In the genomic region with DNA sequence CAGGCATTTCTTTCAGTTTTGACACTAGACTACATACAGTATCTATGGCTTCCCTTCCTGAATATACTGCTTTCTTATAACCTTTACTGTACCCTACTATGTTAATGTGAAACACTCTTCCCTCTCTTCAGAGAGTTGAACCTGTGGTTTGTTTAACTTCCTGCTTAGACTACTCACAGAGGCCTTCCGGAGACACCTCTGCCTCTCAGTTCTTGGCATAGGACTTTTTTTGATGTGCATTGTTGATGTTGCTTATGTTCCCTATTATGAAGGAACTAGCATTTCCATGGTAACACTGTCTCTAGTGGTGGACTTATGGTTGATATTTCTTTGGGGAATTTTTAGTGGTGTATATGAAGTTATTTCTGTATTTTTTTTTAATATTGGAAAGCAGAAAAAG, we compare ENCODE assay signal across 24 mouse cellular contexts.
A peak's percentile ranks its signal among the peaks of the same experiment; 100 is the strongest.
DNase-seq lines count a peak whose midpoint lies in the region; ATAC-seq and TF ChIP-seq lines count a peak whose summit lies in the region.
"Had no signal": no experiment of that assay in that cellular context is flagged by ENCODE, and none has a peak within 500 bp of the region (broad histone marks: within the 10 kb centered on the region; RNA-seq: fewer than 3 reads in every experiment).

No protein-coding gene starts in this region.

- TF ChIP-seq EP300 in MEL (IDR thresholded peaks at IDR 0.05; ENCODE audit: low read depth in 1 of 2, low read length in 2 of 2), result no peak
- no peak for TF ChIP-seq EP300 in stomach, postnatal 0 days (optimal IDR thresholded peaks at IDR 0.05)

- H3K4me1 ChIP-seq in midbrain, postnatal 0 days (ENCODE audit: insufficient read depth, low read length), result no peaks in the 10 kb centered on the region
- no peaks in the 10 kb centered on the region for H3K4me1 ChIP-seq in midbrain, embryonic 10.5 days
- H3K4me1 ChIP-seq in MEL (ENCODE audit: control insufficient read depth in 1 of 2, insufficient read depth in 2 of 2, low read length in 2 of 2), result no peaks in the 10 kb centered on the region
- H3K4me1 ChIP-seq in stomach, postnatal 0 days (replicated peaks; ENCODE audit: control insufficient read depth, insufficient read depth), result no peaks in the 10 kb centered on the region
- H3K4me1 ChIP-seq: embryonic facial prominence, embryonic 10.5 days; forebrain, embryonic 12.5 days; heart, embryonic 15.5 days; intestine, embryonic 15.5 days; limb, embryonic 13.5 days; liver, embryonic 13.5 days; midbrain, embryonic 13.5 days; neural tube, embryonic 15.5 days had no signal

- no peak for TF ChIP-seq POLR2A in MEL (IDR thresholded peaks at IDR 0.05; ENCODE audit: control insufficient read depth in 1 of 2, insufficient read depth in 1 of 2, low read depth in 1 of 2, low read length in 2 of 2, poor library complexity in 1 of 2)

- TF ChIP-seq RAD21 in MEL (IDR thresholded peaks at IDR 0.05; ENCODE audit: low read depth, low read length), result no peak

- WGBS in midbrain, postnatal 0 days, result 73% methylated on average over 1 of the region's 1 CpGs
- 93% methylated on average over 1 of the region's 1 CpGs for WGBS in midbrain, embryonic 10.5 days
- 61% methylated on average over 1 of the region's 1 CpGs for WGBS in stomach, postnatal 0 days

- peak; percentile 30; the same call in 1 of the 2 replicates for TF ChIP-seq CTCF in midbrain, postnatal 0 days (IDR thresholded peaks at IDR 0.05)
- no peak for TF ChIP-seq CTCF in MEL (IDR thresholded peaks at IDR 0.05 in 2 of 3, conservative IDR thresholded peaks at IDR 0.05 in 1 of 3; ENCODE audit: control insufficient read depth in 1 of 3, insufficient read depth in 1 of 3, low read depth in 2 of 3, low read length in 3 of 3, poor library complexity in 1 of 3, severe bottlenecking in 1 of 3)
- peak; percentile 23; the same call in 1 of the 2 replicates for TF ChIP-seq CTCF in stomach, postnatal 0 days (IDR thresholded peaks at IDR 0.05; ENCODE audit: low read depth)

- H3K9me3 ChIP-seq in midbrain, postnatal 0 days (ENCODE audit: low read length), result no peaks in the 10 kb centered on the region
- H3K9me3 ChIP-seq in midbrain, embryonic 10.5 days (replicated peaks), result no peaks in the 10 kb centered on the region
- H3K9me3 ChIP-seq in MEL (replicated peaks; ENCODE audit: insufficient read depth, low read length), result no peaks in the 10 kb centered on the region
- no peaks in the 10 kb centered on the region for H3K9me3 ChIP-seq in stomach, postnatal 0 days (ENCODE audit: control insufficient read depth, low read length)
- H3K9me3 ChIP-seq: embryonic facial prominence, embryonic 10.5 days; forebrain, embryonic 12.5 days; G1E; heart, embryonic 15.5 days; intestine, embryonic 15.5 days; limb, embryonic 13.5 days; liver, embryonic 13.5 days; midbrain, embryonic 13.5 days; neural tube, embryonic 15.5 days had no signal

- no peak for ATAC-seq in midbrain, postnatal 0 days (ENCODE audit: low FRiP score)
- ATAC-seq in stomach, postnatal 0 days (ENCODE audit: low FRiP score, low TSS enrichment), result no peak
- no peak for ATAC-seq in erythroid progenitor cell, adult 5-6 weeks (replicated peaks; ENCODE audit: low FRiP score, poor library complexity, severe bottlenecking)
- ATAC-seq: intestine, embryonic 15.5 days; midbrain, embryonic 13.5 days had no signal

- no peak overlapping the region for H3K4me2 ChIP-seq in midbrain, postnatal 0 days (ENCODE audit: low read depth, low read length, poor library complexity, severe bottlenecking)
- no peak overlapping the region for H3K4me2 ChIP-seq in stomach, postnatal 0 days (replicated peaks; ENCODE audit: low read depth)
- H3K4me2 ChIP-seq: forebrain, embryonic 12.5 days; heart, embryonic 15.5 days; intestine, embryonic 15.5 days; limb, embryonic 13.5 days; liver, embryonic 13.5 days; lung, embryonic 14.5 days; midbrain, embryonic 13.5 days; neural tube, embryonic 15.5 days had no signal

- H3K36me3 ChIP-seq in midbrain, postnatal 0 days (ENCODE audit: insufficient read depth, low read length), result peaks cover 10% of the 10 kb centered on the region; the same call in 1 of the 2 replicates
- peaks cover 44% of the 10 kb centered on the region for H3K36me3 ChIP-seq in midbrain, embryonic 10.5 days
- H3K36me3 ChIP-seq in MEL (ENCODE audit: control insufficient read depth in 1 of 2, insufficient read depth in 2 of 2, low read length in 2 of 2), result peaks cover 2 to 11% of the 10 kb centered on the region in 2 experiments
- H3K36me3 ChIP-seq in stomach, postnatal 0 days (ENCODE audit: control insufficient read depth, insufficient read depth, low read length), result peaks cover 10% of the 10 kb centered on the region; the same call in 1 of the 2 replicates
- H3K36me3 ChIP-seq: intestine, embryonic 15.5 days had no signal

- DNase-seq in midbrain, postnatal 0 days (ENCODE audit: low spot score), result no peak
- no peak for DNase-seq in midbrain, embryonic 10.5 days (ENCODE audit: low spot score)
- DNase-seq in MEL (ENCODE audit: low read depth, low spot score), result peak; percentile 30
- peak; percentile 51 for DNase-seq in induced T-regulatory cell, adult 2 months (ENCODE audit: low read depth)
- DNase-seq in stomach, postnatal 0 days (ENCODE audit: low spot score), result no peak
- DNase-seq in testis, postnatal 14 days (ENCODE audit: low spot score), result no peak
- DNase-seq: cerebellum, adult 2 months; gastrocnemius, postnatal 10 days; heart, postnatal 4 days; layer of hippocampus, postnatal 36 days; liver, embryonic 13.5 days; lung, embryonic 14.5 days; thymus, adult 2 months had no signal

- H3K4me3 ChIP-seq in midbrain, postnatal 0 days (ENCODE audit: low read depth, low read length), result no peak overlapping the region
- no peak overlapping the region for H3K4me3 ChIP-seq in midbrain, embryonic 10.5 days
- no peak overlapping the region for H3K4me3 ChIP-seq in MEL (ENCODE audit: control insufficient read depth in 1 of 2, insufficient read depth in 1 of 2, low read depth in 2 of 2, low read length in 2 of 2)
- no peak overlapping the region for H3K4me3 ChIP-seq in stomach, postnatal 0 days (ENCODE audit: low read depth, low read length)
- H3K4me3 ChIP-seq: embryonic facial prominence, embryonic 10.5 days; forebrain, embryonic 12.5 days; heart, embryonic 15.5 days; intestine, embryonic 15.5 days; limb, embryonic 13.5 days; liver, embryonic 13.5 days; midbrain, embryonic 13.5 days; myocyte; neural tube, embryonic 15.5 days had no signal

- no peak overlapping the region for H3K27ac ChIP-seq in midbrain, postnatal 0 days (ENCODE audit: low read depth, low read length)
- no peak overlapping the region for H3K27ac ChIP-seq in midbrain, embryonic 10.5 days (replicated peaks)
- no peak overlapping the region for H3K27ac ChIP-seq in MEL (ENCODE audit: control insufficient read depth, low read depth, low read length)
- H3K27ac ChIP-seq in stomach, postnatal 0 days (replicated peaks), result no peak overlapping the region
- H3K27ac ChIP-seq: embryonic facial prominence, embryonic 10.5 days; forebrain, embryonic 12.5 days; heart, embryonic 15.5 days; intestine, embryonic 15.5 days; limb, embryonic 13.5 days; liver, embryonic 13.5 days; macrophage; midbrain, embryonic 13.5 days; neural tube, embryonic 15.5 days had no signal

- H3K79me2 ChIP-seq in MEL (ENCODE audit: control insufficient read depth, insufficient read depth, low read length, poor library complexity), result no peaks in the 10 kb centered on the region

- H3K9ac ChIP-seq in midbrain, postnatal 0 days (replicated peaks; ENCODE audit: low read length, poor library complexity, severe bottlenecking), result no peak overlapping the region
- H3K9ac ChIP-seq in MEL (ENCODE audit: control insufficient read depth, low read depth, low read length, poor library complexity, severe bottlenecking), result no peak overlapping the region
- H3K9ac ChIP-seq in stomach, postnatal 0 days (ENCODE audit: low read length), result no peak overlapping the region
- H3K9ac ChIP-seq: forebrain, embryonic 12.5 days; heart, embryonic 15.5 days; intestine, embryonic 15.5 days; limb, embryonic 13.5 days; liver, embryonic 13.5 days; lung, embryonic 14.5 days; midbrain, embryonic 13.5 days; neural tube, embryonic 15.5 days had no signal

- no peaks in the 10 kb centered on the region for H3K27me3 ChIP-seq in midbrain, postnatal 0 days (ENCODE audit: insufficient read depth, low read length)
- H3K27me3 ChIP-seq in midbrain, embryonic 10.5 days (ENCODE audit: low read depth, poor library complexity, severe bottlenecking), result no peaks in the 10 kb centered on the region
- no peaks in the 10 kb centered on the region for H3K27me3 ChIP-seq in MEL (ENCODE audit: control insufficient read depth in 1 of 2, insufficient read depth in 2 of 2, low read length in 2 of 2)
- H3K27me3 ChIP-seq in stomach, postnatal 0 days (ENCODE audit: control insufficient read depth, insufficient read depth, low read length), result no peaks in the 10 kb centered on the region
- H3K27me3 ChIP-seq: forebrain, embryonic 12.5 days; heart, embryonic 15.5 days; intestine, embryonic 15.5 days; limb, embryonic 13.5 days; liver, embryonic 13.5 days; midbrain, embryonic 13.5 days; neural tube, embryonic 15.5 days had no signal

TF ChIP-seq in MEL, 35 proteins besides CTCF, POLR2A, EP300 and RAD21:
- TF ChIP-seq MAFK (IDR thresholded peaks at IDR 0.05; ENCODE audit: borderline replicate concordance, low read depth, low read length) (no peak), ZKSCAN1 (IDR thresholded peaks at IDR 0.05; ENCODE audit: low read depth, low read length) (no peak), KAT2A (conservative IDR thresholded peaks at IDR 0.05; ENCODE audit: low read depth, low read length) (no peak), TCF12 (IDR thresholded peaks at IDR 0.05; ENCODE audit: low read depth, low read length) (no peak), BHLHE40 (IDR thresholded peaks at IDR 0.05; ENCODE audit: borderline replicate concordance, low read depth, low read length) (no peak), MXI1 (IDR thresholded peaks at IDR 0.05; ENCODE audit: low read depth, low read length) (no peak), HCFC1 (IDR thresholded peaks at IDR 0.05; ENCODE audit: low read depth, low read length) (no peak), MEF2A (IDR thresholded peaks at IDR 0.05; ENCODE audit: extremely low read depth, insufficient replicate concordance, low read depth, low read length, poor library complexity, severe bottlenecking) (no peak), SIN3A (IDR thresholded peaks at IDR 0.05; ENCODE audit: low read length) (no peak)

Comparison
In these comparisons a context has a peak if more than half of its experiments do, and no peak if none do; other contexts are left out.
1. DNase-seq: peak in MEL (single experiment) and induced T-regulatory cell, adult 2 months (single experiment); none in midbrain, postnatal 0 days (single experiment), midbrain, embryonic 10.5 days (single experiment), stomach, postnatal 0 days (single experiment) and testis, postnatal 14 days (single experiment).
2. CTCF ChIP-seq: peak in midbrain, postnatal 0 days (single experiment) and stomach, postnatal 0 days (single experiment); none in MEL (0 of 3).